Mouse (Mus musculus): ENCODE measurements around the gene 4921517D22Rik.

DNA sequence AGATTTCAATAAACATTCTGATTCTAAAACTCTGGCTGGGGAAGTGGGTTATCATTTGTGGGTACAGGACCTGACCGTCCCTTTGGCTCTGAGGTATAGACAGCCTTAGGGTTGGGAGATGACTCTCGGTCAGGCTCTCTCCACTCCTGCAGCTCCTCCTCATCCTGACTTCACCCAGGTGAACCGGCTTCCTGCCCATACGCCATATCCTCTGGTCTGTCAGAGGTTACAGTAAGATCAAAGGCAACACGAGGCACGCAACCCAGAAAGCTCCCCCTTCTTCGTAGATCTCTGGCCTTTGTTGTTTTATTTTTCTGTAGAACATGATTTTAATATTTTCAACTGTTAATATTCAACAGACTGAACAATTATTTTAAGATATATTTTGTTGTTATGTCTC, 1.9 kb upstream of the 4921517D22Rik start:
- TF ChIP-seq CTCF (IDR thresholded peaks at IDR 0.05; ENCODE audit: borderline replicate concordance, insufficient read depth, low read depth, low read length): no peak
- no peak for TF ChIP-seq POLR2A (IDR thresholded peaks at IDR 0.05; ENCODE audit: borderline replicate concordance, insufficient read depth, low read length)

All from cerebellum, adult 2 months (tissue).